Mouse (Mus musculus): Measurements from ENCODE around the gene Carns1.
"Not testable (repeated sequence)": the region's sequence is repeated elsewhere in the genome, so short reads cannot be mapped to it uniquely, and the experiment has no call there.

- TF ChIP-seq ZNF384 (IDR thresholded peaks at IDR 0.05; ENCODE audit: low read depth, low read length): peak; percentile 82
- not testable (repeated sequence) for TF ChIP-seq ZC3H11A (IDR thresholded peaks at IDR 0.05; ENCODE audit: low read depth, low read length); POLR2A (IDR thresholded peaks at IDR 0.05; ENCODE audit: low read depth, low read length); CTCF (conservative IDR thresholded peaks at IDR 0.05 in 1 of 2, IDR thresholded peaks at IDR 0.05 in 1 of 2; ENCODE audit: low read depth in 2 of 2, low read length in 2 of 2); POLR2AphosphoS2 (IDR thresholded peaks at IDR 0.05; ENCODE audit: low read depth, low read length); ZMIZ1 (IDR thresholded peaks at IDR 0.05; ENCODE audit: low read depth, low read length)
Measured at GRCm38 (mm10) chr19:4135229-4135962, 39.9 kb downstream of the Carns1 start.
